Mouse (Mus musculus): Measurements from ENCODE around the gene Safb2.
"Not testable (repeated sequence)": the region's sequence is repeated elsewhere in the genome, so short reads cannot be mapped to it uniquely, and the experiment has no call there.

Gene Safb2

DNA sequence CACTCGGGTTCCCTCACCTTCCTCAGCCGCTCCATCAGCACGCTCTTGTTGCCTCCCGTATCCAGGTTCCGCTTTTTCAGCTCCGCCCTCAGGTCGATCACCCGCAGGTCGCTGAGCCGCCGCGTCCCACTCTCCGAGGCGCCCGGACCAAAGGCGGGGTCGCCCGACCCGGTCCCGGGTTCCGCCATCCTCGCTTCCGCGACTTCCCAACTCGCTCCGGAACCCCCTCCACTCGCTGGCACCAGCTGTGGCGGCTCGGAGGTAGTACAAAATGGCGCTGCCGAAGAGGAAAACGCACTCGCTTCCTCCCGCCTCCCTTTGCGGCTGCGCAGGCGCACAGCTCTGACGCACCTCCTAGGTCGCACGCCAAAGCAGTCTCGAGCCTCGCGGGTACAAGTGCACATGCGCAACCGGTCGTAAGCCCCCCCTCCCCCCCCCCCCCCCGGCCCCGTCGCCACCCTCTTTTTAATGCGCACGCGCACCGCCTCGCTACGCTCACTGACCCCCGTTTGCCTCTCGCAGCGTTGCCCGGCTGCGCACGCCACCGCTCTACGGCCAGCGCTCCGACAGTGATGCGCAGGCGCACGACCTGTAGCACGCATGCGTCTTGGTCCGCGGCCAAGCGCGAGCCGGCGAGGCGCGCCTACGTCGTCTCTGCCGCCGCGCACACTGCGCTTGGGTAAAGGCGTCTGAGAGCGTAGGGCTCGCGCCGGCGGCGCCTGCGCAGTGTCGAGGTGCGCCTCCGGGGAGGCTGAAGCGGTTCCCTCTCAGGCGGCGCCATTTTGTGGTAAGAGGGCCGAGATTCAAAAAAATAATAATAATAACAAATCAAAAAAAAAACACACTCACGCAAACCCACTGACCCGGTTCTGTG is at the start of gene Safb2, which contains the start of gene Safb:
Gene Safb2, minus strand, starts transcription at position 329 of the 874 bp plus-strand sequence.
Gene Safb, plus strand, starts transcription at position 569 of the 874 bp plus-strand sequence.
- peak; percentile 99 for DNase-seq

DNA sequence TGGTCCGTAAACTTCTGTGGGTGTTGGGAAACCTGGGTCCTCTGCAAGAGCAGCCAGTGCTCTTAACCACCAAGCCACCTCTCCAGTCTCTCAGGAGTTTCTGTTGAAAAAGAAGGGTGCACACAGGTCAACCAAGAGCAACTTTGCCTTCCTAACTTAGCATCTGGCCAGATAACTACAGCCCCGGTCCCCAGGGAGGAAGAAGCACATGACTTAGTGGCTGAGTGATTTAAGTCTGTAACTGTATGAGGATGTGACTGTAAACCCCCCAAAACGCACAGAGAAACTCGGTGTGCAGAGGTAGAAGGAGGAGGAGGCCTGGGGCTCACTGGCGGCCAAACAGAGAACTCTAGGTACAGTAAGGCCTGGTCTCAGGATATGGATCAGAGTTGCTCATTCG is 49.6 kb upstream of the Safb2 start:
- no peak for DNase-seq

GRCm38 (mm10) chr17:56631807-56632206 is 47.4 kb upstream of the Safb2 start:
- no peak for DNase-seq

DNA sequence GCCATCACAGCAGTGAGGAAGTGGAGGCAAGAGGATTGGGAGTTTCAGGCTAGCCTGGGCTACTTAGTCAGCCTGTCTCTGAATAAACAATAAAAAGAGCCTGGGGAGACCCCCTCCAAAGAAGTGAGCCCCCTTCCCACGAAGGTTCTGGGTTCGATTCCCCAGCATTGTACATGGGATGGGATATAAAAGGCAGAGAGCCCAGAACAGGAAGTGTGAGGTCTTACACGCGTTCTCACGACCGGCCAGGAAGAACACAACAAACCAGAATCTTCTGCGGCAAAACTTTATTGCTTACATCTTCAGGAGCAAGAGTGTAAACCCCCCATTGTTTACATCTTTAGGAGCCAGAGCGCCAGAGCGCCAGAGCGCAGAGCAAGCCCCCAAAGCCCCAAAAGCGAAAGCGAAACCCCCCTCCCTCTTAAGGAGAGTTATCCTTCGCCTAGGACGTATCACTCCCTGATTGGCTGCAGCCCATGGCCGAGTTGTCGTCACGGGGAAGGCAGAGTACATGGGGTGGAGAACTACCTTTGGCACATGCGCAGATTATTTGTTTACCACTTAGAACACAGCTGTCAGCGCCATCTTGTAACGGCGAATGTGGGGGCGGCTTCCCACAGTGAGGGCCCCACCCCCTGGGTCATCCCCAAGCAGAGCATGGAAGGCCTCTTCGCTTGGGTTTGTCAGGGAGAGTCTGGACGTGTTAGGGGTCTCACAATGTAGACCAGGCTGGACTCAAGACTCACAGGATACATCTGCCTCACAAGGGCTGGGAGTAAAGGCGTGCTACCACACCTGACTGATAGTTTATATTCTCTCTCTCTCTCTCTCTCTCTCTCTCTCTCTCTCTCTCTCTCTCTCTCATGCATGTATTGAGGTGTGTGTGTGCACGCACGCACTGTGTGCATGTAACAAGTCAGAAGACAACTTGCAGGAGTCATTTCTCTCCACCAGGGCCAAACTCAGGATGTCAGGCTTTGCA is 45.7 kb upstream of the Safb2 start:
- DNase-seq: not testable (repeated sequence)

GRCm38 (mm10) chr17:56627530-56628277 is 43.3 kb upstream of the Safb2 start, which contains the start of gene Catsperd:
TSS of gene Catsperd (plus strand) at chr17:56628143.
- no peak for DNase-seq

DNA sequence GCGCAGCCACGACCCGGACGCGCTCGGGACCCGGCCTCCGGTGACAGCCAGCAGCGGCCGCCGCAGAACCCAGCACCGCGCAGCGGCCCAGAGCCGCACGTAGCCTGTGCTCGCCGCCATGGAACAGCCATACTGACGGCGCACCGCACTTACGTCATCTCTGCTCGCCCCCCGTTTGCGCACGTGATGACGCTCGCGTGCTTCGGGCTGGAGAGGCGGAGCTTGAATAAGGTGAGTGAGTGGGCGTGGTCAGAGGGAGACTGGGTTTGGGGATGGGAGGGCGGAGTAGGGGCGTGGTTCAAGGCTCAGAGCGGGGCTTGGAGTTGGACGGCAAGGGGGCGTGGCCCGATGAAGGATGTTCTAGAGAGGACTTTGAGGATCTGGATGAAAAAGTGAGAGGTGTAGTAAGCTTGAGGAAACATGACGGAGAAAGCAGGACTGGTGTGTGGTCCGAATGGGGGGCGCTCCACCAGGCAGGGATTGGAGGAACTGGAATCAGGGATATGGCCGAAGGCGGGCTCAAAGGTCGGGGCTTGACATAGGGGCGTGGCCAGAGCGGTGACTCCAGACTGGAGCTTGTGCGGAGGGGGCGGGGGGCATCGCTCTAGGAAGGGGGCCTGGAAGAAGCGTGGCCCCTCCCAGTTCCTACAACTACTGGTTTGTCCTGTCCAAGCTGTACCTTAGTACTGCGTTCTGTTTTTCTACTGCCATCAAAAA is 42.5 kb upstream of the Safb2 start, which contains the start of gene Lonp1:
Gene Lonp1, minus strand, starts transcription at position 134 of the 717 bp plus-strand sequence.
- DNase-seq: peak; percentile 97

GRCm38 (mm10) chr17:56626260-56626659 is 41.9 kb upstream of the Safb2 start:
- DNase-seq: no peak

GRCm38 (mm10) chr17:56625495-56625894 is 41.1 kb upstream of the Safb2 start:
- DNase-seq: no peak

DNA sequence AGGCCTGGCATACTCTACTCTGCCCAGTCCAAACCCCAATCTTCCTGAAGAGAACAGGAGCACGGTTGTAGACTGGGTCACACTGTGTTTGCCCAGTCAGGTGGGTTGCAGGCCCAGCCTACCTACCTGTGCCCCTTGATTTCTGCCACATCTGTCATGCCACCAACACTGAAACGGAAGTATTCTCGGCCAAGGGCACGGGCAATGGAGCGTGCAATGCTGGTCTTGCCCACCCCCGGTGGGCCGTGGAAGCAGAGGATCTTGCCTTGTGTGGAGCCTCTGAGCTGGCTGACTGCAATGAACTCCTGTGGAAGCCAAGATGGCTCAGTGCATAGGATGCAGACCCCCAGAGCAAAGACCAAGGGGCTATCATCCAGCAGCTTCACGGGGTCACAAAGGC is 33.2 kb upstream of the Safb2 start:
- DNase-seq: no peak

DNA sequence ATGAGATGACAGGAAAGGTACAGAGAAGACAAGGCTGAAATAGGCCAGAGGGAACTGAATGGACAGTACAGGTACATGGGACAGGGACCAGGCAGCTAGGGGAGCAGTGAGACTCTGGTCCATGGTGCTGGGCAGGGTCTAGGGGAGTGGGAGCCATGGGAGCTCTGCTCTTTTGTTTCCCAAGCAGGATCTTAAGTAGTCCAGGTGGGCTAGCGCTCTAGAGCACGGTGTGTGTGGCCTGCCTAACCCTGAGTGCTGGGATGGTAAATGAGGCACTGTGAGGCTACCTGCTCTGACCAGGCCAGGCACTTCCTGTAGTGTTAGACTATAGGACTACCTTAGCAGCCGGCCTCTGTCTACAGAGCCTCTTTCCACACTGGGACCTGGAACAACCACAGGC is 32.3 kb upstream of the Safb2 start:
- no peak for DNase-seq

- no peak for DNase-seq
Observed at GRCm38 (mm10) chr17:56615792-56616191, 31.4 kb upstream of the Safb2 start.

DNA sequence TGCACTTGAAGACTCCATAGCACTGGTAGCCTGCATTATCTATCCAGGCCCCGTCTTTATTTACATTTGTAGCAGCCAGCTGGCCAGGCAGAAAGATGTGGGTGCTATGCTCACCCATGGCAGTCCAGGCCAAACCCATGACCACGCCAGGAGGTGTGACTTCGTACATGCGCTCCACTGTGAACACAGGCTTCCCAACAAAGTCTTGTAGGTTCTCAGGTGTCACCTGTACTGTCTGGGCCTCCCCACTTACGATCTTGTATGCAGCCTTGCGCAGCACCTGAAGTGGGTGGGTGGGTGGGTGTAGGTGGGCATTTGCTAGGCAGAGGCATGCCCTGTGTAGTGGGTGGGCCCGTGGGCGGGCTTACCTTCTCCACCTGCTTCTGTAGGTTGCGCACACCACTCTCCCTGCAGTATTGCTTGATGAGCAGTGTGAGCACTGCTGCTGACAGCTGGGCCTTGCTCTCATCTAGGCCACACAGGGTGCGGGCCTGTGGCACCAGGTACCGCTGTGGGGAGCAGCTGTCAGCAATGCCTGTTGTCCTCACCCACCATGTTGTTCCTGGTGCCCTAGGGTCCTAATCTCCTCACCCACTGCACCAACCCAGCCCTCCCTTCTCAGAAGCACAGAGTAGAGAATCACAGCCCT is 30.9 kb upstream of the Safb2 start:
- no peak for DNase-seq

- DNase-seq: no peak
Observed at GRCm38 (mm10) chr17:56614391-56615135, 30.2 kb upstream of the Safb2 start.

DNA sequence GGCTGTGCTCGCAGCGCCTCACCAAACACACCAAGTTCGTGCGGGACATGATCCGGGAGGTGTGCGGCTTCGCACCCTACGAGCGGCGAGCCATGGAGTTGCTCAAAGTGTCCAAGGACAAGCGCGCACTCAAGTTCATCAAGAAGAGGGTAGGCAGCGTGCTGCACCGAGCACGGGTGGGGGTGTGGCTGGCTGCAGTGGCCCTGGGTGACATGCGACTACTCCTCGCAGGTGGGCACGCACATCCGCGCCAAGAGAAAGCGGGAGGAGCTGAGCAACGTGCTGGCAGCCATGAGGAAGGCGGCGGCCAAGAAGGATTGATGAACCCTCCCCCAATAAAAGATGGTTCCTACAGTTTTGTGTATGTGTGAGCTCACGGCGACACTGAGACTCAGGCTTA is 29.5 kb upstream of the Safb2 start:
- DNase-seq: peak; percentile 41

- DNase-seq: peak; percentile 93
Observed at GRCm38 (mm10) chr17:56613236-56613844, 29.0 kb upstream of the Safb2 start, which contains the start of gene Rpl36. TSS of gene Rpl36 (plus strand) at chr17:56613416.

GRCm38 (mm10) chr17:56612565-56612939 is 28.2 kb upstream of the Safb2 start:
- not testable (repeated sequence) for DNase-seq

DNA sequence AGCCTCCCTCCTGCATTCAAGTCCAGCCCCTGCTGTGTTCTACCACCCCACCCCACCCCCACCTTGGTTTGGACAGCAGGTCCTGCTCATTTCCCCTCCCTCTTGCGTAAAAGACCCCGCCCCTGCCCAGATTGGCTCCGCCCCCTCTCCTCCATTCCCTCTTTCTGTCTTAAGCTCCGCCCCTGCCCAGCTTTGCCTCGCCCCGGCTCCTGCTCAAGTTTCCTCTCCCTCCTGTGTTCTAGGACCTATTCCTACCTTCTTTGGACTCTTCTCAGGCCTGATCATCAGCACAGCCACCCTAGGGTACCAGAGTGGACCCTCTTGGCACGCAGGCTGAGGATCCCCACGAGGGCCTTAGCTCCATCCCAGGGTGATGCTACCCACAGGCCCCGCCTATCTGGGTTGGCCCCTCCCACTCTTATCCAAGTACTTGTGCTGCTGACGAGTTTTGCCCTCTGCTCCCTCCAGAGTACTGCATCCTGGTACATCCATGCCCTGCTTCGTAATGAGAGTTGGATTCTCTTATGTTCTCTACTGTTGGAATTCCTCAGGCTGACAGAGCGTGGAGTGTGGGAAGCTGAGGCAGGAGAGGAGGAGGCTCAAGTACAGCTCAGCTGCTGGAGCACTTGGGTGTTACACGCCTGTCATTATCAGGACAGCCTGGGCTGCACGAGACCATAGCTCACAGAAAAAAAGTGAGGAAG is 27.6 kb upstream of the Safb2 start:
- peak; percentile 38 for DNase-seq

GRCm38 (mm10) chr17:56611323-56611722 is 26.9 kb upstream of the Safb2 start:
- DNase-seq: no peak

DNA sequence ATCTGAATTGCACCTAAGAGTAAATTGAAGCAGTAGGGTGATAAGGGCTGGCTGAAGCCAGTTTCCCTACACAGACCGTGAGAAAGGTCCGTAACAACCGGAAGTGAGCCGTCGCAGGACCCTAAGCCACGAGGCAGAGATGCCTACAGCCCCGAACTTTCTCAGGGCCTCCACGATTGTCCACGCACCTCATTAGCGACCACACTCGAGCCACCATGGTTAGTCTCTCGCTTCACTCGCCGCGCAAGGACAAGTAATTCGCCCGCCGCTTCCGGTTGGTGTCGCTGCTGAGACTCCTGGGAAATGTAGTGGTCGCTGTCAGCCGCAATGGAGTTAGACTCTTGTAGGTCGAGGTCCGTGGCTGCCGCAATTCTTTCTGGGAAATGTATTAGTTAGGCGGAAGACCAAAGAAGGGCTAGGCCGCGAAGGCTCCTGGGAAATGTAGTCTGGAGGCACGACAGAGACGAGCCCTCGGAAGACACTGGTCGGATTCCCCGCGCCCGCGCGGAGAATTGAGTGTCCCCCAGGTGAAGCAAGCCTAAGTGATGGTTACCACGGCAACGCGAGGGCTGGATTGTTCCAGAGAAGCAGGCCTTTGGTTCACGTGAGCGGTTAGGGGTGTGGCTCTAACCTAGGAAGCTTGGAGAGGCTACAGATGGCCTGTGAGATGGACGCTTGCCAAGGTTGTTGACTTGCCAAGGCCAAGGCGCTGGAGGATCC is 25.2 kb upstream of the Safb2 start, which contains the start of gene 2410015M20Rik:
Gene 2410015M20Rik, minus strand, starts transcription at position 320 of the 720 bp plus-strand sequence.
- DNase-seq: peak; percentile 95
